Mouse (Mus musculus): ENCODE measurements around the gene Polr2h. TPM values are rescaled to one million over a fixed set of nuclear protein-coding genes. Genes with fewer than 3 reads are reported as not detected.

Gene Polr2h
- total RNA-seq, 2 experiments from 2014 or later: 21.7 to 25.5 TPM

- DNase-seq (ENCODE audit: low spot score in 2 of 2): no peak
- intact Hi-C loops (cut with DNase I): no loop called here
Observed at GRCm38 (mm10) chr16:20739845-20740244, 22.4 kb downstream of the Polr2h start.

DNA sequence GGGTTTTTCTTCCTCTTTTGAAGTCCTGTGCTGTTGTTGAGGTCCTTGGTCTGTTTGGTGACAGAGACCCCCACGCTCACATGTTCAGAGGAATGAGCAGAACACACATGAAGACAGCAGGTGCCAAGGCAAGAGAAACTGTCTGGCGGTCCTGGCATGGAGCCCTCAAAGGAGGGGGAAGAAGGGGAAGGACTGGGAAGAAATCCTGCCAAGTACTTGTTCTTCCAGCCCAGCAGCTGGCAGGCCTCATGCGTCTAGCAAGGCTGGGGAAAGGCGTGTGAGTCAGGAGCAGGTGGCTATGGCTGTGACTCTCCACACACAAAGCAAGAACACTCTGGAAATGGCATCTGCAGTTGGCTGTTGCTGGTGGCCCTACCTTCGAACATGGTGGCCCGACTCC lies 29.2 kb downstream of the Polr2h start:
- DNase-seq (ENCODE audit: low spot score in 2 of 2): peak; percentile 83
- intact Hi-C loops (cut with DNase I): no loop called here

GRCm38 (mm10) chr16:20750518-20750917 lies 33.1 kb downstream of the Polr2h start:
- intact Hi-C loops (cut with DNase I): no loop called here
- DNase-seq (ENCODE audit: low spot score in 2 of 2): no peak

DNA sequence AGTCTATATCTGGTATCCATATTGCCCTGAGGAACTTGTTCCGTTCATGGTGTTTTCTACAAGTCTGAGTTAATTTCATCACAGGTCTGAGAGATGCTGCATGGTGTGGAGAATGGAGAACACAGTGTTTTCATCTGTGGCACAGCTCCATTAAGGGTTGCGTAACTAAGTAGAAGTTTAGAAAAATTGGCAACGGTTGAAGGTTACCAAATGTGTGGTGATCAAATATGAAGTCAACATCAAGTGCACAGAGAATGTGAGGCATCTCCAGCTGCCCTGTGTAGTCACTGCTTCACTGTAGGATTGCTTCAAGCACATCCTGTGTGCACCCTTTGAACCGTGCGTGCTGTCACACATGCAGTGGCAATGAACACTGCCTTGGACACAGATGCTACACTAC lies 38.6 kb downstream of the Polr2h start:
- intact Hi-C loops (cut with DNase I): no loop called here
- no peak for DNase-seq (ENCODE audit: low spot score in 2 of 2)

GRCm38 (mm10) chr16:20757385-20757784 lies 39.9 kb downstream of the Polr2h start:
- no peak for DNase-seq (ENCODE audit: low spot score in 2 of 2)
- intact Hi-C loops (cut with DNase I): no loop called here

DNA sequence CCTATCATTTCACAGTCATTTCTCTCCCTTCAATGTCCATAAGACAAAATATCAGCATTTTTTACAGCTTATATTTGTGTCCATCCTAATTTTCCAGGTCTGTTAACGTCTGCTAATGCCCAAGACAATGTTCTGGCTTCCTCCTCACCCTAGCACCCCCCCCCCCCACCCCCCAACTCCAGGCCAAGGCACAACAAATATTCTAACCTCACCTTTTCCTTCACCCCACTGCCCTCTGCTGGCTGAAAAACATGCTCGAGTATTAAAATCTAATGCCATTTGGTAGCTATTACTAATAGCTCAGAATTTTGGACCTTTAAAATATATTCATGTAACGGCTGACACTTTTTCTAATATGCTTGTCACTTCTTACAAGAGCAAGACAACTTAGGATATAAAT lies 44.2 kb downstream of the Polr2h start:
- DNase-seq (ENCODE audit: low spot score in 2 of 2): no peak
- intact Hi-C loops (cut with DNase I): loop anchor here (5.0 kb wide), 1 partner anchor 44 kb away; the partner anchor contains the start of genes Clcn2 and Polr2h

- DNase-seq (ENCODE audit: low spot score in 2 of 2): no peak
- intact Hi-C loops (cut with DNase I): no loop called here
Observed at GRCm38 (mm10) chr16:20765244-20765643, 47.8 kb downstream of the Polr2h start.

Other genes starting within 250 kb of the Polr2h start
- gene Eif2b5, start 218.8 kb upstream of the Polr2h start, total RNA-seq (2021): 10 to 100 TPM; 56.4 to 66.8 TPM
- 10 to 100 TPM; 63.5 to 75.7 TPM for gene Dvl3, start 200.7 kb upstream of the Polr2h start, total RNA-seq (2021)
- gene Ap2m1, start 182.2 kb upstream of the Polr2h start, total RNA-seq (2021): 100 to 1,000 TPM; 792 to 907 TPM
- 100 to 1,000 TPM in 1 of 2 experiments, 10 to 100 TPM in 1; 88.3 to 102 TPM for gene Abcf3, start 169.1 kb upstream of the Polr2h start, total RNA-seq (2021)
- 10 to 100 TPM; 43.0 to 63.7 TPM for gene Vwa5b2, start 128.2 kb upstream of the Polr2h start, total RNA-seq (2021)
- 1 to 10 TPM; 1.4 to 2.0 TPM for gene Eef1akmt4, start 106.1 kb upstream of the Polr2h start, total RNA-seq (2021)
- gene Gm49333, start 106.1 kb upstream of the Polr2h start, total RNA-seq (2021): not detected
- 10 to 100 TPM; 14.5 to 14.6 TPM for gene Alg3, start 105.9 kb upstream of the Polr2h start, total RNA-seq (2021)
- gene Camk2n2, start 96.4 kb upstream of the Polr2h start, total RNA-seq (2021): 100 to 1,000 TPM; 166 to 199 TPM
- 10 to 100 TPM; 19.4 to 28.5 TPM for gene Ece2, start 87.8 kb upstream of the Polr2h start, total RNA-seq (2021)
- gene Psmd2, start 66.0 kb upstream of the Polr2h start, total RNA-seq (2021): 100 to 1,000 TPM; 214 to 240 TPM
- gene Eif4g1, start 49.4 kb upstream of the Polr2h start, total RNA-seq (2021): 100 to 1,000 TPM; 281 to 286 TPM
- gene Fam131a, start 24.4 kb upstream of the Polr2h start, total RNA-seq (2021): 100 to 1,000 TPM; 303 to 372 TPM
- gene Clcn2, start 81 bp downstream of the Polr2h start, total RNA-seq (2021): 10 to 100 TPM; 59.1 to 72.2 TPM
- gene Chrd, start 15.5 kb downstream of the Polr2h start, total RNA-seq (2021): 10 to 100 TPM; 33.6 to 46.4 TPM
- 1 to 10 TPM; 2.9 to 7.8 TPM for gene Thpo, start 16.8 kb downstream of the Polr2h start, total RNA-seq (2021)